Mouse (Mus musculus) hindbrain, embryonic 13.5 days (tissue): ENCODE results near the gene Gak. TPM values are rescaled to one million over a fixed set of nuclear protein-coding genes. Genes with fewer than 3 reads are reported as not detected.

ENCODE experiments used
- ATAC-seq: fragments of 200-750 bp; cut with Nextera tagmentation; 2 replicates; pipeline ENCODE4 v1.8.0; 2017; ENCODE audit warnings: moderate TSS enrichment; ENCODE audit not compliant: low FRiP score
- H3K27ac ChIP-seq: fragments of 300-500 bp; sonication (generic); 2 replicates; pipeline ENCODE4 v1.5.1; 2015; ENCODE audit warnings: inconsistent platforms, mild to moderate bottlenecking, moderate library complexity
- H3K27me3 ChIP-seq: fragments of 300-500 bp; sonication (generic); 2 replicates; pipeline ENCODE4 v1.6.1; 2015; ENCODE audit warnings: mild to moderate bottlenecking, inconsistent platforms
- H3K36me3 ChIP-seq: fragments of 300-500 bp; sonication (generic); 2 replicates; pipeline ENCODE4 v1.6.1; 2015; ENCODE audit warnings: mild to moderate bottlenecking, inconsistent platforms
- H3K4me1 ChIP-seq: fragments of 300-500 bp; sonication (generic); replicated peaks from 2 replicates; pipeline ENCODE4 v1.6.1; 2015; ENCODE audit warnings: inconsistent platforms
- H3K4me2 ChIP-seq: fragments of 300-500 bp; sonication (generic); 2 replicates; pipeline ENCODE4 v1.6.1; 2015; ENCODE audit warnings: inconsistent platforms, mild to moderate bottlenecking, moderate library complexity
- H3K4me3 ChIP-seq: fragments of 300-500 bp; sonication (generic); 2 replicates; pipeline ENCODE4 v1.5.1; 2015; ENCODE audit warnings: mild to moderate bottlenecking, inconsistent platforms
- H3K9ac ChIP-seq: fragments of 300-500 bp; sonication (generic); 2 replicates; pipeline ENCODE4 v1.6.1; 2015; ENCODE audit warnings: mild to moderate bottlenecking, inconsistent platforms
- H3K9me3 ChIP-seq: fragments of 300-500 bp; sonication (generic); 2 replicates; pipeline ENCODE4 v1.6.1; 2016; ENCODE audit warnings: inconsistent platforms
- WGBS: fragments of 180-500 bp; shearing (Covaris S2); methylation state at CpG from one replicate; pipeline ENCODE4 v1.1.7; 2015; 5-methylcytosine and 5-hydroxymethylcytosine counted together
- polyA plus RNA-seq: library from polyadenylated mRNA; unstranded; fragments of >200 nt; fragmentation: Nextera tagmentation; extraction: Ambion mirVana; gene quantifications from 2 replicates; pipeline ENCODE4 v1.2.1, GENCODE M21; 2015

Gak gene
- polyA plus RNA-seq: 48.8 and 49.1 TPM in 2 replicates

GRCm38 (mm10) chr5:108629634-108630483, at the start of gene Gak, which contains the start of gene Tmem175:
Gak (minus strand) TSS chr5:108629755.
Tmem175 (plus strand) TSS chr5:108629770.
- Histone ChIP-seq H3K27ac (peak within 1 kb of the TSS; percentile 94), H3K9me3 (no peaks in the 10 kb centered on the region), H3K4me1 (peaks cover 29% of the 10 kb centered on the region), H3K9ac (peak within 1 kb of the TSS; percentile 95), H3K4me3 (peak within 1 kb of the TSS; percentile 84), H3K36me3 (no peaks in the 10 kb centered on the region), H3K27me3 (no peaks in the 10 kb centered on the region), H3K4me2 (peak within 1 kb of the TSS; percentile 94)
- peak; percentile 97 for ATAC-seq
- WGBS: under 1% methylated on average over 58 of the region's 58 CpGs

- Histone ChIP-seq H3K36me3 (peaks cover 5% of the 10 kb centered on the region), H3K9me3 (no peaks in the 10 kb centered on the region), H3K27ac (no peak overlapping the region), H3K4me3 (no peak overlapping the region), H3K27me3 (no peaks in the 10 kb centered on the region), H3K9ac (no peak overlapping the region; the same call in 1 of the 2 replicates), H3K4me1 (peaks cover 16% of the 10 kb centered on the region), H3K4me2 (no peak overlapping the region)
- no peak for ATAC-seq
- WGBS: 92% methylated on average over 6 of the region's 6 CpGs
These were observed 48.8 kb upstream of the Gak start for GRCm38 (mm10) chr5:108678296-108678854.

GRCm38 (mm10) chr5:108677605-108678295, 48.2 kb upstream of the Gak start:
- peak overlapping the region; percentile 94 for H3K27ac ChIP-seq
- H3K4me3 ChIP-seq: peak overlapping the region; percentile 40
- WGBS: 2% methylated on average over 25 of the region's 25 CpGs
- peak overlapping the region; percentile 75 for H3K9ac ChIP-seq
- ATAC-seq: peak; percentile 88
- no peaks in the 10 kb centered on the region for H3K27me3 ChIP-seq
- peaks cover 12% of the 10 kb centered on the region for H3K36me3 ChIP-seq
- H3K9me3 ChIP-seq: no peaks in the 10 kb centered on the region
- peaks cover 16% of the 10 kb centered on the region for H3K4me1 ChIP-seq
- peak overlapping the region; percentile 58 for H3K4me2 ChIP-seq

GRCm38 (mm10) chr5:108676772-108677498, 47.4 kb upstream of the Gak start:
- ATAC-seq: peak; percentile 52
- H3K4me3 ChIP-seq: peak overlapping the region; percentile 40
- no peaks in the 10 kb centered on the region for H3K27me3 ChIP-seq
- H3K27ac ChIP-seq: peak overlapping the region; percentile 94
- peaks cover 16% of the 10 kb centered on the region for H3K4me1 ChIP-seq
- H3K9ac ChIP-seq: peak overlapping the region; percentile 75
- H3K9me3 ChIP-seq: no peaks in the 10 kb centered on the region
- H3K4me2 ChIP-seq: peak overlapping the region; percentile 58
- H3K36me3 ChIP-seq: peaks cover 20% of the 10 kb centered on the region
- WGBS: 15% methylated on average over 5 of the region's 5 CpGs

- Histone ChIP-seq H3K36me3 (peaks cover 27% of the 10 kb centered on the region), H3K27ac (peak within 1 kb of the TSS; percentile 94; the same call in 1 of the 2 replicates), H3K4me2 (no peak within 1 kb of the TSS), H3K4me3 (no peak within 1 kb of the TSS), H3K9me3 (no peaks in the 10 kb centered on the region), H3K4me1 (peaks cover 18% of the 10 kb centered on the region), H3K27me3 (no peaks in the 10 kb centered on the region), H3K9ac (no peak within 1 kb of the TSS)
- WGBS: 83% methylated on average over 9 of the region's 9 CpGs
- ATAC-seq: no peak
These were observed 45.8 kb upstream of the Gak start, which contains the start of gene Slc26a1 for GRCm38 (mm10) chr5:108675251-108675816. Slc26a1 (minus strand) TSS chr5:108675569.

GRCm38 (mm10) chr5:108674624-108675023, 45.1 kb upstream of the Gak start:
- H3K4me3 ChIP-seq: no peak overlapping the region
- peaks cover 27% of the 10 kb centered on the region for H3K36me3 ChIP-seq
- H3K27me3 ChIP-seq: no peaks in the 10 kb centered on the region
- H3K9ac ChIP-seq: no peak overlapping the region
- 89% methylated on average over 2 of the region's 2 CpGs for whole genome bisulfite sequencing
- no peak overlapping the region for H3K27ac ChIP-seq
- ATAC-seq: no peak
- H3K9me3 ChIP-seq: no peaks in the 10 kb centered on the region
- H3K4me1 ChIP-seq: peaks cover 25% of the 10 kb centered on the region
- no peak overlapping the region for H3K4me2 ChIP-seq

GRCm38 (mm10) chr5:108671757-108672156, 42.2 kb upstream of the Gak start:
- Histone ChIP-seq H3K4me3 (no peak overlapping the region), H3K36me3 (peaks cover 27% of the 10 kb centered on the region), H3K4me1 (peaks cover 26% of the 10 kb centered on the region), H3K27ac (no peak overlapping the region), H3K4me2 (no peak overlapping the region), H3K9me3 (no peaks in the 10 kb centered on the region), H3K9ac (no peak overlapping the region), H3K27me3 (no peaks in the 10 kb centered on the region)
- no peak for ATAC-seq
- 95% methylated on average over 12 of the region's 12 CpGs for WGBS

- no peak overlapping the region for H3K27ac ChIP-seq
- peaks cover 27% of the 10 kb centered on the region for H3K36me3 ChIP-seq
- no peak for ATAC-seq
- H3K4me1 ChIP-seq: peaks cover 22% of the 10 kb centered on the region
- H3K27me3 ChIP-seq: 0 out of 2 replicates have a peak, but pooled peaks cover 3% of the 10 kb centered on the region
- H3K9ac ChIP-seq: no peak overlapping the region
- no peak overlapping the region for H3K4me3 ChIP-seq
- H3K9me3 ChIP-seq: no peaks in the 10 kb centered on the region
- H3K4me2 ChIP-seq: no peak overlapping the region
These were observed 41.2 kb upstream of the Gak start for GRCm38 (mm10) chr5:108670785-108671184.

GRCm38 (mm10) chr5:108669986-108670385, 40.4 kb upstream of the Gak start:
- Histone ChIP-seq H3K27ac (no peak overlapping the region; the same call in 1 of the 2 replicates), H3K9ac (peak overlapping the region; percentile 82; the same call in 1 of the 2 replicates), H3K36me3 (peaks cover 27% of the 10 kb centered on the region), H3K27me3 (0 out of 2 replicates have a peak, but pooled peaks cover 5% of the 10 kb centered on the region), H3K4me2 (peak overlapping the region; percentile 69), H3K4me3 (no peak overlapping the region), H3K4me1 (peaks cover 22% of the 10 kb centered on the region), H3K9me3 (no peaks in the 10 kb centered on the region)
- ATAC-seq: peak; percentile 18; the same call in 1 of the 2 replicates
- WGBS: 86% methylated on average over 9 of the region's 9 CpGs

- Histone ChIP-seq H3K4me3 (peak within 1 kb of the TSS; percentile 52), H3K4me1 (peaks cover 22% of the 10 kb centered on the region), H3K9me3 (no peaks in the 10 kb centered on the region), H3K27me3 (0 out of 2 replicates have a peak, but pooled peaks cover 9% of the 10 kb centered on the region), H3K27ac (peak within 1 kb of the TSS; percentile 87), H3K36me3 (peaks cover 27% of the 10 kb centered on the region), H3K9ac (peak within 1 kb of the TSS; percentile 82), H3K4me2 (peak within 1 kb of the TSS; percentile 69)
- ATAC-seq: peak; percentile 81
- WGBS: 7% methylated on average over 43 of the region's 43 CpGs
These were observed 39.7 kb upstream of the Gak start, which contains the start of gene Dgkq for GRCm38 (mm10) chr5:108668977-108669936. Dgkq (minus strand) TSS chr5:108669672.
